Mouse (Mus musculus): ENCODE results near the gene Gcg.

The Gcg gene

GRCm38 (mm10) chr2:62459241-62460174 is 23.9 kb downstream of the Gcg start:
- DNase-seq: no peak

GRCm38 (mm10) chr2:62458070-62458469 is 25.4 kb downstream of the Gcg start:
- DNase-seq: peak; percentile 47

DNA sequence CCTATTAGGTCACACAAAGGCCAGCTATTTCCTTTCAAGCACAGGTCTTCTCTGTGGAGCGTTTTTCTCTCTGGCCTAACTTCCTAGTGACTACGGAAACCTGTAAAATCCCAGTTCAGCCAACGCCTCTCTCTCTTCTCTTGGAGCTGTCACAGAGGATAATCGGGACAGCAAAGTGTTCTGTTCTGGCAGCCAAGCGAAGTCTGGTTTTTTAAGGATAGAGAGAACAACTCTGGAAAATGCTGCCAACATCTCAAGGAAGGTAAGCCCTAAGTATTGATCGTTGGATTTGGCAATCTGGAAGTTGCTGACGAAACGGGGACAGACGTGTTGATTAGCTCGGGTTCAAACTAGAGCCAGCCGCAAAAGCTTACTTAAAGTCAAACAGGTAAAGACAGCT is 28.5 kb downstream of the Gcg start:
- DNase-seq: no peak

DNA sequence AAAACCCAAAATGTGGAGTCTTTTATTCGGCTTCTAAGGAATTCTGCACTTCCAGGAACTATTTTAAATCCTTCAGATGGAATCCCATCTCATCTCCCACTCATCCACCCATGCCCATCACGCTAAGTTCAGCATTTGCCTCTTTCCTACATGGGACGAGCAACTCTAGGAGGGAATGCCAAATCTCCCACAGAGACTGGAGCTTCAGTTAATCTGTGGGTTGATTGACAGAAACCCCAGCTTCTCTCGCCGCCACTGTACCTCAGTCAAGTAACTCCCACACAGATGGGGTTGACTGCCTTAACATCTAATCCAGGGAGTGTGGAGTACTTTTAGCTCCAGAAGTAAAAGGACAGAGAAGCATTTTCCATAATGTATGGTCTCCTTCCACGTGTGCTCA is 29.4 kb downstream of the Gcg start:
- no peak for DNase-seq

DNA sequence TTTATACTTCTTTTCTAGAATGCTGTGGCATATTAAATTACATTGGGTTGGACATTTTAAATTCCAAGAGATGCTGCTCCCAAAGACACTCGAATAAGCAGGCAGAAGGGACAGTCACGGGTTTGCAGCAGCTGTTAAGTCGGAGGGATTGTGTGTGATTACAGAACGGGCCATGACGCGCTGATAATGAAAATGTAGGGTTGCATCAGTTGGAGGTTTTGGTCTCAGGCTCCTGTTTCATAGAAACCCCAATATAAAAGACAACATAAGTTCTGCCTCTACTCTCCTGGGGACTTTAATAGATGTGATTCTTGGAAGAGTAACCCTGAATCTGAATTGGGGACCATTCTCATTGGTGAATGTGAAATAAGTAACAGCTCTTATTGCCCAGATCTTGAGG is 33.1 kb downstream of the Gcg start:
- DNase-seq: no peak

DNA sequence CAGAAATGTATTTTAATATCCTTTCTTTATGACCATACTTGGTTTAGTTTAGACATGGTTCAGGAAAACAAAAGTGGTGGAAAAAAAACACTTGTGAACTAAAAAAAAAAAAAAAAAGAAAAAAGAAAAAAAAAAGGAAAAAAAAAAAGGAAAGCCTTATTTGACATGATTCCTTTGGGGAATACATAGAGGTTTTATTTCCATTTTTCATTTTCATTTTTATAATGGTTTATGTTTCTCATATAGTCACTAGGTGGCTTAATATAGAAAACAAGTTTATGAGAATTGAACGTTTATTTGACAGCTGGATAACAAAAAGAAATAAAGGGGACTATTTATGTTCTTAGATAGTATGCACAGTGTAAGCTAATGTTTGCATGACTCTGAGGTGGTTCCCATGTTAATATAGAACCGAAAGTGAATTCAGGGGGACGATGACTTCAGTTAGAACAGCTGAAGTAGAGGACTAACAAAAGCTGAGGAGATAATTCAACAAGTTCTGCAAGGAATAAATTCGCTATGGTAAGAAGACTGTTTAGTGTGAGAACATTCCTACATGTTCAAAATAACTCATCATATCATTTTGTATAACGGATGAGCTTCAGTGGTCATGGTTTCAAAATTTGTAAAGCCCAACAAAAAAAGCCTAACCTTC is 33.6 kb downstream of the Gcg start:
- DNase-seq: no peak

DNA sequence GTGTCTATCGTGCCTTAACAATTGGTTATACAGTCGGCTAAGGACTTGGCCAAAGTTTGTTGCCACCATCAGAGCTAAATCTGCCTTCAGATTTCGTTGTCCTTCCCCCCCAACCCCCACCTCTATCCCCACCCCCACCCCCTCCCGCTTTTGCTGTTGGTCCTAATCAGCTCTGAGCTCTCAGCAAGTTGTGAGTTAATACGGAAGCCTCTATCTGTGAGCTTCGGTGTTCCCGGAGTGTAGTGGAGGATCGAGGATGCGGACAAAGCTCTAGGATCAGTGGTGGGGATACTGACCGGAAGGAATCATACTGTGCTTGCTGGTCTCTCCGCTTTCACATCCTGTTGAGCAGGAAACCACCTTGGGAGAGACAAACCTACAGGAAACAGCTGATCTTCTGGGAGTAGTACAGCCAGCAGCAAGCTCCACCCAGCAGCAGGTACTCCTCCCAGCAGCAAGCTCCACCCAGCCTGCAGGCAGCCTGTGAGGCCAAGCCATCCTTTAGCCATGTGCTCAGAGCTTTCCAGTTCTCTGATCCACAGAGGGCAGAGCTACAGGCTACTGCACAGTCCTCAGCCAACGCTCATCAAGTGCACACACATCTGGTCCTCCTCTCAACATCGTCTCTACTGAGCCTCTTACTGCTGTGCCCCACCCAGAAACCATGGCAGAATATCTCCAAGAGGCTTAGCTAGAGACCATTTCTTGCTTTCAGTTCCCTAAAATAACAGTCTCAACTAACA is 42.5 kb downstream of the Gcg start:
- peak; percentile 71 for DNase-seq

GRCm38 (mm10) chr2:62440083-62440482 is 43.4 kb downstream of the Gcg start:
- no peak for DNase-seq

GRCm38 (mm10) chr2:62431245-62431795 is 52.1 kb downstream of the Gcg start:
- no peak for DNase-seq

- DNase-seq: peak; percentile 14
Observed at GRCm38 (mm10) chr2:62425941-62426340, 57.5 kb downstream of the Gcg start.
